Comparison of ENCODE assay signal across 9 mouse cellular contexts in genomic region chr1:91574208-91574607, GRCm38 (mm10). TPM values are rescaled to one million over a fixed set of nuclear protein-coding genes. Genes with fewer than 3 reads are reported as not detected.
DNase-seq lines count a peak whose midpoint lies in the region; ATAC-seq and TF ChIP-seq lines count a peak whose summit lies in the region.
"Had no signal": no experiment of that assay in that cellular context is flagged by ENCODE, and none has a peak within 500 bp of the region (broad histone marks: within the 10 kb centered on the region; RNA-seq: fewer than 3 reads in every experiment).

No protein-coding gene starts in this region.

- H3K4me1 ChIP-seq in heart, embryonic 12.5 days (replicated peaks), result peaks cover 13% of the 10 kb centered on the region
- no peaks in the 10 kb centered on the region for H3K4me1 ChIP-seq in neural tube, embryonic 14.5 days (ENCODE audit: control insufficient read depth, insufficient read depth, low read length)

- H3K4me2 ChIP-seq in heart, embryonic 12.5 days, result no peak overlapping the region
- H3K4me2 ChIP-seq in neural tube, embryonic 14.5 days (ENCODE audit: low read depth, low read length), result no peak overlapping the region

- 67% methylated on average over 3 of the region's 3 CpGs for WGBS in heart, embryonic 12.5 days
- WGBS in neural tube, embryonic 14.5 days, result 75% methylated on average over 3 of the region's 3 CpGs

- no peak for TF ChIP-seq POLR2A in brain, embryonic 14.5 days (IDR thresholded peaks at IDR 0.05; ENCODE audit: borderline replicate concordance, extremely low read depth, insufficient read depth, insufficient read length, poor library complexity, severe bottlenecking)

- peak; percentile 40 to 67 for DNase-seq in heart, postnatal 14 days
- peak; percentile 36 for DNase-seq in ES-CJ7 (ENCODE audit: low read depth, low spot score)
- peak; percentile 79 for DNase-seq in brain, embryonic 14.5 days (ENCODE audit: low read depth)
- peak; percentile 36 to 67 for DNase-seq in frontal cortex, postnatal 36 days (ENCODE audit: low spot score in 2 of 2)
- DNase-seq in left cerebral cortex, adult 18-20 months (ENCODE audit: low spot score in 2 of 2), result peak; percentile 41 to 54

- H3K9ac ChIP-seq in heart, embryonic 12.5 days, result no peak overlapping the region
- no peak overlapping the region for H3K9ac ChIP-seq in neural tube, embryonic 14.5 days (replicated peaks; ENCODE audit: low read depth, low read length)

- no peak overlapping the region for H3K4me3 ChIP-seq in heart, embryonic 12.5 days
- no peak overlapping the region for H3K4me3 ChIP-seq in neural tube, embryonic 14.5 days (ENCODE audit: low read depth, low read length)

- H3K36me3 ChIP-seq in heart, embryonic 12.5 days, result no peaks in the 10 kb centered on the region
- no peaks in the 10 kb centered on the region for H3K36me3 ChIP-seq in neural tube, embryonic 14.5 days (ENCODE audit: control insufficient read depth, insufficient read depth, low read length)

- ATAC-seq in heart, embryonic 12.5 days (ENCODE audit: insufficient number of reproducible peaks, low FRiP score), result no peak
- peak; percentile 72; the same call in 1 of the 2 replicates for ATAC-seq in neural tube, embryonic 14.5 days (ENCODE audit: low read depth)
- ATAC-seq in inflammation-experienced regulatory T-cells, adult 6 months, result no peak

- H3K27me3 ChIP-seq in heart, embryonic 12.5 days (replicated peaks), result 0 out of 2 replicates have a peak, but pooled peaks cover 4% of the 10 kb centered on the region
- H3K27me3 ChIP-seq in neural tube, embryonic 14.5 days (ENCODE audit: control insufficient read depth, insufficient read depth, low read length), result no peaks in the 10 kb centered on the region

- H3K27ac ChIP-seq in heart, embryonic 12.5 days (ENCODE audit: poor library complexity, severe bottlenecking), result no peak overlapping the region
- no peak overlapping the region for H3K27ac ChIP-seq in neural tube, embryonic 14.5 days (ENCODE audit: low read depth, low read length)
- H3K27ac ChIP-seq: macrophage had no signal

- intact Hi-C loops in heart, postnatal 14 days (cut with DNase I), result loop anchor here (2.0 to 10.0 kb wide), 3 partner anchors 181 to 1041 kb away; partner anchors contain the start of gene Olfr12

- no peaks in the 10 kb centered on the region for H3K9me3 ChIP-seq in heart, embryonic 12.5 days (replicated peaks)
- H3K9me3 ChIP-seq in neural tube, embryonic 14.5 days (ENCODE audit: control insufficient read depth, low read length), result no peaks in the 10 kb centered on the region

- TF ChIP-seq CTCF in brain, embryonic 14.5 days (IDR thresholded peaks at IDR 0.05; ENCODE audit: borderline replicate concordance, extremely low read depth, insufficient read depth, insufficient read length), result peak; percentile 68; the same call in 1 of the 2 replicates

RNA-seq across cellular contexts. Expression of gene Asb1, which starts 33.9 kb away (rescaled TPM):
- total RNA-seq in heart, postnatal 14 days (2021), result 10 to 100 TPM; 19.8 to 20.3 TPM
- 11.0 and 12.3 TPM in 2 replicates for polyA plus RNA-seq in heart, embryonic 12.5 days (2016; fragmentation: Nextera tagmentation; extraction: Ambion mirVana)
- 15.5 and 16.9 TPM in 2 replicates for polyA plus RNA-seq in brain, embryonic 14.5 days (2012; rRNA removed)
- 10 to 100 TPM; 42.0 to 42.1 TPM for total RNA-seq in left cerebral cortex, adult 18-20 months (2021)
- polyA plus RNA-seq in neural tube, embryonic 14.5 days (2014; fragmentation: Nextera tagmentation; extraction: Ambion mirVana), result 14.4 and 20.0 TPM in 2 replicates
- polyA plus RNA-seq in inflammation-experienced regulatory T-cells, adult 6 months (2017; shearing (Covaris generic)), result 1 to 10 TPM; 2.3 to 4.3 (median 3.0) TPM
